Mouse (Mus musculus) layer of hippocampus, adult 11-12 months (tissue): Measurements from ENCODE around the gene Gm13420.
"Not testable (repeated sequence)": the region's sequence is repeated elsewhere in the genome, so short reads cannot be mapped to it uniquely, and the experiment has no call there.

ENCODE experiments used
- DNase-seq: peaks from one replicate; pipeline ENCODE4 v3.0.0; 2022; ENCODE audit warnings: low spot score

Gm13420 gene

GRCm38 (mm10) chr2:29738799-29739198 lies 12.7 kb downstream of the Gm13420 start:
- DNase-seq = no peak

- no peak for DNase-seq
Measured at GRCm38 (mm10) chr2:29737209-29737925, 14.1 kb downstream of the Gm13420 start.

- no peak for DNase-seq
Measured at GRCm38 (mm10) chr2:29735708-29736107, 15.8 kb downstream of the Gm13420 start.

GRCm38 (mm10) chr2:29733348-29733747 lies 18.1 kb downstream of the Gm13420 start:
- DNase-seq = no peak

- no peak for DNase-seq
Measured at GRCm38 (mm10) chr2:29732559-29732958, 18.9 kb downstream of the Gm13420 start.

- no peak for DNase-seq
Measured at GRCm38 (mm10) chr2:29731545-29731944, 19.9 kb downstream of the Gm13420 start.

GRCm38 (mm10) chr2:29729500-29729899 lies 22.0 kb downstream of the Gm13420 start:
- DNase-seq = no peak

GRCm38 (mm10) chr2:29724664-29725365 lies 26.7 kb downstream of the Gm13420 start:
- no peak for DNase-seq

GRCm38 (mm10) chr2:29723132-29723531 lies 28.4 kb downstream of the Gm13420 start:
- DNase-seq = no peak

GRCm38 (mm10) chr2:29718581-29718980 lies 32.9 kb downstream of the Gm13420 start:
- DNase-seq = no peak

- no peak for DNase-seq
Measured at GRCm38 (mm10) chr2:29716691-29717090, 34.8 kb downstream of the Gm13420 start.

- DNase-seq = no peak
Measured at GRCm38 (mm10) chr2:29716143-29716542, 35.3 kb downstream of the Gm13420 start.

- DNase-seq = no peak
Measured at GRCm38 (mm10) chr2:29714127-29714526, 37.4 kb downstream of the Gm13420 start.

GRCm38 (mm10) chr2:29713501-29713900 lies 38.0 kb downstream of the Gm13420 start:
- no peak for DNase-seq

GRCm38 (mm10) chr2:29711877-29712276 lies 39.6 kb downstream of the Gm13420 start:
- no peak for DNase-seq

GRCm38 (mm10) chr2:29711038-29711437 lies 40.4 kb downstream of the Gm13420 start:
- no peak for DNase-seq

GRCm38 (mm10) chr2:29708209-29708608 lies 43.3 kb downstream of the Gm13420 start:
- not testable (repeated sequence) for DNase-seq

- peak; percentile 29 for DNase-seq
Measured at GRCm38 (mm10) chr2:29707731-29708130, 43.8 kb downstream of the Gm13420 start.

- DNase-seq = no peak
Measured at GRCm38 (mm10) chr2:29706726-29707620, 44.5 kb downstream of the Gm13420 start.

- DNase-seq = no peak
Measured at GRCm38 (mm10) chr2:29705493-29705892, 46.0 kb downstream of the Gm13420 start.

- DNase-seq = no peak
Measured at GRCm38 (mm10) chr2:29703104-29704081, 48.1 kb downstream of the Gm13420 start.
